Mouse (Mus musculus): ENCODE data around the gene Lce6a.

DNA sequence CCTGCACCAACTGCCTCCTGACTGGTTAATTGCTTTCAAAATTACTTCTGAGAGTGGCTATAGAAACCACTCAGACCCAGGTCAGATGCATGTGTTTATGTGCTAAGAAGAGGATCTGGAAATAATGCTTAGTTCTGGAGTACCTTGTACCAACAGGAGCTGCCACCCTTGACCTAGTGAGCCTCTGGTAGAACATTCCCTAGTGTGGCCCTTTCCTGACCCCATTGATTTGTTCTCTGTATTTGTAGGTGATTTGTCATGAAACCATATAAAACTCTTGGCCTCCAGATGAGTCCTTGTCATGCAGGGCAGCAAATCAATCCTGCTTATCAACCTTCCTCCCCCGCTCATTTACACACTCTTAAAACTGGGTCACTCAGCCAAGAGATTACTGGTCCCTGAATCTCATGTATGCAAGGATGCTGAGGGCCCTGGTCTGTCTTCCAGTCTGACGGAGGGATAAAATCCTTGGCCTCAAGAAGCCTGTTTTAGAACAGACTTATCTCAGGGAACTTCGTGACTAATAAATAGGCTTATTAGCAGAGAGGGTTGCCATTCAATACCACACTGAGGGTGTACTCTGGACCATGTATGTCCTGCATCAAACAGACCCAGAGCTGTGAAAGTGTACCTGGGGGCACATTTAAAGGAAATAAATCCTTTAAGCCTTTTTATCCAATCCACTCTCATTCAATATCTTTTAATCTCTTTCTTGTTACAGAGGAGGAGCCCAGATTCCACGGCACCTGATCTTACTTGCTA is 42.6 kb downstream of the Lce6a start:
- TF ChIP-seq CTCF (IDR thresholded peaks at IDR 0.05; ENCODE audit: low read depth): no peak
- TF ChIP-seq EP300 (IDR thresholded peaks at IDR 0.05; ENCODE audit: low read depth): no peak

Data from liver, embryonic 14.5 days (tissue).